Mouse (Mus musculus): ENCODE data around the gene Pnliprp2. TPM values are rescaled to one million over a fixed set of nuclear protein-coding genes. Genes with fewer than 3 reads are reported as not detected.
A peak's percentile ranks its signal among the peaks of the same experiment; 100 is the strongest.

The Pnliprp2 gene
- polyA plus RNA-seq (2014; fragmentation: Nextera tagmentation; extraction: Ambion mirVana): not detected in 2 replicates

GRCm38 (mm10) chr19:58759423-58759822 is at the start of gene Pnliprp2:
Pnliprp2 (plus strand) TSS chr19:58759719.
- 76% methylated on average over 9 of the region's 9 CpGs for WGBS
- H3K9me3 ChIP-seq (ENCODE audit: control insufficient read depth, low read length): no peaks in the 10 kb centered on the region
- H3K27me3 ChIP-seq (ENCODE audit: control insufficient read depth, insufficient read depth, low read length): no peaks in the 10 kb centered on the region
- H3K36me3 ChIP-seq (ENCODE audit: control insufficient read depth, insufficient read depth, low read length): no peaks in the 10 kb centered on the region
- no peaks in the 10 kb centered on the region for H3K4me1 ChIP-seq (ENCODE audit: control insufficient read depth, insufficient read depth, low read length)
- no peak within 1 kb of the TSS for H3K9ac ChIP-seq (replicated peaks; ENCODE audit: low read length)
- H3K27ac ChIP-seq (replicated peaks; ENCODE audit: low read depth, low read length): no peak within 1 kb of the TSS
- H3K4me3 ChIP-seq (replicated peaks; ENCODE audit: low read depth, low read length): no peak within 1 kb of the TSS
- no peak within 1 kb of the TSS for H3K4me2 ChIP-seq (ENCODE audit: low read length)
- DNase-seq (no peak), ATAC-seq (ENCODE audit: low FRiP score, low TSS enrichment) (no peak)

- H3K9ac ChIP-seq (replicated peaks; ENCODE audit: low read length): no peak overlapping the region
- H3K36me3 ChIP-seq (ENCODE audit: control insufficient read depth, insufficient read depth, low read length): no peaks in the 10 kb centered on the region
- ATAC-seq (ENCODE audit: low FRiP score, low TSS enrichment) (no peak), DNase-seq (no peak)
- H3K9me3 ChIP-seq (ENCODE audit: control insufficient read depth, low read length): no peaks in the 10 kb centered on the region
- no peak overlapping the region for H3K4me2 ChIP-seq (ENCODE audit: low read length)
- H3K4me3 ChIP-seq (replicated peaks; ENCODE audit: low read depth, low read length): no peak overlapping the region
- 87% methylated on average over 4 of the region's 4 CpGs for WGBS
- no peak overlapping the region for H3K27ac ChIP-seq (replicated peaks; ENCODE audit: low read depth, low read length)
- no peaks in the 10 kb centered on the region for H3K27me3 ChIP-seq (ENCODE audit: control insufficient read depth, insufficient read depth, low read length)
- H3K4me1 ChIP-seq (ENCODE audit: control insufficient read depth, insufficient read depth, low read length): no peaks in the 10 kb centered on the region
Observed at GRCm38 (mm10) chr19:58717925-58718324, 41.6 kb upstream of the Pnliprp2 start.

- H3K9me3 ChIP-seq (ENCODE audit: control insufficient read depth, low read length): no peaks in the 10 kb centered on the region
- H3K27me3 ChIP-seq (ENCODE audit: control insufficient read depth, insufficient read depth, low read length): no peaks in the 10 kb centered on the region
- no peak overlapping the region for H3K27ac ChIP-seq (replicated peaks; ENCODE audit: low read depth, low read length)
- no peaks in the 10 kb centered on the region for H3K36me3 ChIP-seq (ENCODE audit: control insufficient read depth, insufficient read depth, low read length)
- DNase-seq (no peak), ATAC-seq (ENCODE audit: low FRiP score, low TSS enrichment) (no peak)
- no peak overlapping the region for H3K4me2 ChIP-seq (ENCODE audit: low read length)
- no peaks in the 10 kb centered on the region for H3K4me1 ChIP-seq (ENCODE audit: control insufficient read depth, insufficient read depth, low read length)
- H3K4me3 ChIP-seq (replicated peaks; ENCODE audit: low read depth, low read length): no peak overlapping the region
- H3K9ac ChIP-seq (replicated peaks; ENCODE audit: low read length): no peak overlapping the region
Observed at GRCm38 (mm10) chr19:58720439-58720838, 39.1 kb upstream of the Pnliprp2 start.

- Histone ChIP-seq H3K27ac (replicated peaks; ENCODE audit: low read depth, low read length) (no peak overlapping the region), H3K36me3 (ENCODE audit: control insufficient read depth, insufficient read depth, low read length) (no peaks in the 10 kb centered on the region), H3K9me3 (ENCODE audit: control insufficient read depth, low read length) (no peaks in the 10 kb centered on the region), H3K27me3 (ENCODE audit: control insufficient read depth, insufficient read depth, low read length) (no peaks in the 10 kb centered on the region), H3K9ac (replicated peaks; ENCODE audit: low read length) (no peak overlapping the region), H3K4me1 (ENCODE audit: control insufficient read depth, insufficient read depth, low read length) (no peaks in the 10 kb centered on the region), H3K4me2 (ENCODE audit: low read length) (no peak overlapping the region), H3K4me3 (replicated peaks; ENCODE audit: low read depth, low read length) (no peak overlapping the region)
- WGBS: 91% methylated on average over 5 of the region's 5 CpGs
- DNase-seq (no peak), ATAC-seq (ENCODE audit: low FRiP score, low TSS enrichment) (no peak)
Observed at GRCm38 (mm10) chr19:58726551-58726950, 33.0 kb upstream of the Pnliprp2 start.

GRCm38 (mm10) chr19:58727756-58728155 is 31.8 kb upstream of the Pnliprp2 start:
- Histone ChIP-seq H3K4me1 (ENCODE audit: control insufficient read depth, insufficient read depth, low read length) (no peaks in the 10 kb centered on the region), H3K4me3 (replicated peaks; ENCODE audit: low read depth, low read length) (no peak overlapping the region), H3K27ac (replicated peaks; ENCODE audit: low read depth, low read length) (no peak overlapping the region), H3K9ac (replicated peaks; ENCODE audit: low read length) (no peak overlapping the region), H3K9me3 (ENCODE audit: control insufficient read depth, low read length) (no peaks in the 10 kb centered on the region), H3K4me2 (ENCODE audit: low read length) (no peak overlapping the region), H3K27me3 (ENCODE audit: control insufficient read depth, insufficient read depth, low read length) (no peaks in the 10 kb centered on the region), H3K36me3 (ENCODE audit: control insufficient read depth, insufficient read depth, low read length) (no peaks in the 10 kb centered on the region)
- no peak for DNase-seq
- no peak for ATAC-seq (ENCODE audit: low FRiP score, low TSS enrichment)
- WGBS: 84% methylated on average over 5 of the region's 5 CpGs

GRCm38 (mm10) chr19:58728445-58729031 is 31.0 kb upstream of the Pnliprp2 start, which contains the start of gene Pnliprp1:
Pnliprp1 (plus strand) TSS chr19:58728887.
- no peak within 1 kb of the TSS for H3K9ac ChIP-seq (replicated peaks; ENCODE audit: low read length)
- no peak within 1 kb of the TSS for H3K4me2 ChIP-seq (ENCODE audit: low read length)
- H3K9me3 ChIP-seq (ENCODE audit: control insufficient read depth, low read length): no peaks in the 10 kb centered on the region
- no peak for ATAC-seq (ENCODE audit: low FRiP score, low TSS enrichment)
- no peak within 1 kb of the TSS for H3K27ac ChIP-seq (replicated peaks; ENCODE audit: low read depth, low read length)
- no peak within 1 kb of the TSS for H3K4me3 ChIP-seq (replicated peaks; ENCODE audit: low read depth, low read length)
- WGBS: 55% methylated on average over 5 of the region's 5 CpGs
- peak; percentile 29 for DNase-seq
- H3K36me3 ChIP-seq (ENCODE audit: control insufficient read depth, insufficient read depth, low read length): no peaks in the 10 kb centered on the region
- H3K27me3 ChIP-seq (ENCODE audit: control insufficient read depth, insufficient read depth, low read length): no peaks in the 10 kb centered on the region
- H3K4me1 ChIP-seq (ENCODE audit: control insufficient read depth, insufficient read depth, low read length): no peaks in the 10 kb centered on the region

GRCm38 (mm10) chr19:58733216-58733615 is 26.3 kb upstream of the Pnliprp2 start:
- H3K9ac ChIP-seq (replicated peaks; ENCODE audit: low read length): no peak overlapping the region
- H3K4me2 ChIP-seq (ENCODE audit: low read length): no peak overlapping the region
- DNase-seq (no peak), ATAC-seq (ENCODE audit: low FRiP score, low TSS enrichment) (no peak)
- H3K36me3 ChIP-seq (ENCODE audit: control insufficient read depth, insufficient read depth, low read length): no peaks in the 10 kb centered on the region
- no peak overlapping the region for H3K27ac ChIP-seq (replicated peaks; ENCODE audit: low read depth, low read length)
- no peak overlapping the region for H3K4me3 ChIP-seq (replicated peaks; ENCODE audit: low read depth, low read length)
- 84% methylated on average over 6 of the region's 6 CpGs for WGBS
- no peaks in the 10 kb centered on the region for H3K4me1 ChIP-seq (ENCODE audit: control insufficient read depth, insufficient read depth, low read length)
- H3K27me3 ChIP-seq (ENCODE audit: control insufficient read depth, insufficient read depth, low read length): no peaks in the 10 kb centered on the region
- no peaks in the 10 kb centered on the region for H3K9me3 ChIP-seq (ENCODE audit: control insufficient read depth, low read length)

GRCm38 (mm10) chr19:58738111-58738510 is 21.4 kb upstream of the Pnliprp2 start:
- Histone ChIP-seq H3K4me2 (ENCODE audit: low read length) (no peak overlapping the region), H3K27ac (replicated peaks; ENCODE audit: low read depth, low read length) (no peak overlapping the region), H3K9me3 (ENCODE audit: control insufficient read depth, low read length) (no peaks in the 10 kb centered on the region), H3K27me3 (ENCODE audit: control insufficient read depth, insufficient read depth, low read length) (no peaks in the 10 kb centered on the region), H3K9ac (replicated peaks; ENCODE audit: low read length) (no peak overlapping the region), H3K36me3 (ENCODE audit: control insufficient read depth, insufficient read depth, low read length) (no peaks in the 10 kb centered on the region), H3K4me1 (ENCODE audit: control insufficient read depth, insufficient read depth, low read length) (no peaks in the 10 kb centered on the region), H3K4me3 (replicated peaks; ENCODE audit: low read depth, low read length) (no peak overlapping the region)
- DNase-seq (no peak), ATAC-seq (ENCODE audit: low FRiP score, low TSS enrichment) (no peak)
- WGBS: 85% methylated on average over 4 of the region's 4 CpGs

- DNase-seq: no peak
- 48% methylated on average over 6 of the region's 6 CpGs for WGBS
Observed at GRCm38 (mm10) chr19:58741036-58741435, 18.5 kb upstream of the Pnliprp2 start.

More at GRCm38 (mm10) chr19:58741036-58741435, 18.5 kb upstream of the Pnliprp2 start:
- no peaks in the 10 kb centered on the region for H3K36me3 ChIP-seq (ENCODE audit: control insufficient read depth, insufficient read depth, low read length)
- H3K9ac ChIP-seq (replicated peaks; ENCODE audit: low read length): no peak overlapping the region
- no peak overlapping the region for H3K4me2 ChIP-seq (ENCODE audit: low read length)
- no peak overlapping the region for H3K27ac ChIP-seq (replicated peaks; ENCODE audit: low read depth, low read length)
- ATAC-seq (ENCODE audit: low FRiP score, low TSS enrichment): no peak
- no peaks in the 10 kb centered on the region for H3K27me3 ChIP-seq (ENCODE audit: control insufficient read depth, insufficient read depth, low read length)
- no peak overlapping the region for H3K4me3 ChIP-seq (replicated peaks; ENCODE audit: low read depth, low read length)
- H3K9me3 ChIP-seq (ENCODE audit: control insufficient read depth, low read length): no peaks in the 10 kb centered on the region
- no peaks in the 10 kb centered on the region for H3K4me1 ChIP-seq (ENCODE audit: control insufficient read depth, insufficient read depth, low read length)
